8 mouse cellular contexts compared by ENCODE assay signal in genomic region chr9:78769168-78769567, GRCm38 (mm10).
DNase-seq lines count a peak whose midpoint lies in the region; ATAC-seq lines count a peak whose summit lies in the region.
"Had no signal": no experiment of that assay in that cellular context is flagged by ENCODE, and none has a peak within 500 bp of the region (broad histone marks: within the 10 kb centered on the region; RNA-seq: fewer than 3 reads in every experiment).

No protein-coding gene starts in this region.

- H3K9me3 ChIP-seq in forebrain, embryonic 15.5 days, result no peaks in the 10 kb centered on the region
- H3K9me3 ChIP-seq: limb, embryonic 12.5 days had no signal

- ATAC-seq in forebrain, embryonic 15.5 days (replicated peaks), result no peak

- H3K27me3 ChIP-seq in forebrain, embryonic 15.5 days, result no peaks in the 10 kb centered on the region
- H3K27me3 ChIP-seq: limb, embryonic 12.5 days had no signal

- peak; percentile 40 for DNase-seq in kidney, adult 9 months
- no peak for DNase-seq in kidney, adult 18-20 months
- DNase-seq in 3T3-L1 (ENCODE audit: low read depth, low spot score) (peak; percentile 73), 416B (ENCODE audit: low read depth) (peak; percentile 44)
- DNase-seq in embryo, embryonic 9.5 days (ENCODE audit: extremely low spot score), result peak; percentile 17
- DNase-seq in retina, embryonic 14.5 days (ENCODE audit: low spot score), result peak; percentile 73

- no peak overlapping the region for H3K27ac ChIP-seq in forebrain, embryonic 15.5 days (replicated peaks)
- H3K27ac ChIP-seq: limb, embryonic 12.5 days had no signal

- no peak overlapping the region for H3K4me2 ChIP-seq in forebrain, embryonic 15.5 days (replicated peaks)
- H3K4me2 ChIP-seq: limb, embryonic 12.5 days had no signal

- H3K36me3 ChIP-seq in forebrain, embryonic 15.5 days, result no peaks in the 10 kb centered on the region
- H3K36me3 ChIP-seq: limb, embryonic 12.5 days had no signal

- H3K4me1 ChIP-seq in forebrain, embryonic 15.5 days, result no peaks in the 10 kb centered on the region

- H3K9ac ChIP-seq in forebrain, embryonic 15.5 days (replicated peaks), result no peak overlapping the region
- H3K9ac ChIP-seq: limb, embryonic 12.5 days had no signal

- WGBS in forebrain, embryonic 15.5 days, result 43% methylated on average over 5 of the region's 5 CpGs

- no peak overlapping the region for H3K4me3 ChIP-seq in forebrain, embryonic 15.5 days
- H3K4me3 ChIP-seq: limb, embryonic 12.5 days had no signal
